Mouse (Mus musculus): ENCODE data around the gene Mgll.

- TF ChIP-seq TAL1 (IDR thresholded peaks at IDR 0.05; ENCODE audit: low read length) (no peak), GATA1 (IDR thresholded peaks at IDR 0.05; ENCODE audit: low read length) (no peak)
These were observed 60.5 kb downstream of the Mgll start for GRCm38 (mm10) chr6:88784691-88785173.

Data from erythroblast, embryonic 14.5 days (primary cell).